Mouse (Mus musculus): ENCODE data around the gene Ankrd23.

DNA sequence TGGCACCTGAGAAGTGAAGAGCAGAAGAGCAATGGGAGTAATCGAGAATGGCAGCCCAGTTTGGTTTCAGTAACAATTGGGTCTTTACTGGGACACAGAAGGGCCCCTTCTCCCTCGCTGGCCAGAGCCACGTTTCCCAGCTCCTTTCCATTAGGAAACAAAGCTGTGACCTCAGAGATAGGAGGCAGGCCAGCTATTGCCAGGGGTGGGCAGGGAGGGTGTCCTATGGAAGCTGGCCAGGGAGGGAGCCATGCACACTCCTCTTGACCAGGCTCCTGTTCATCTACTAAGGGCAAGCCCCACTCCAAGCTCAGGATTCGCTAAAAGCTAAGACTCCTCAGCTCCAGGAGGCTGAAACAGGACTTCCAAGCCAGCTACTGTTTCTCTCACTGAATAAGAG lies 22.6 kb upstream of the Ankrd23 start:
- TF ChIP-seq POLR2A (IDR thresholded peaks at IDR 0.05; ENCODE audit: control insufficient read depth, extremely low read depth, insufficient read depth, low read length, poor library complexity) (no peak), CTCF (IDR thresholded peaks at IDR 0.05; ENCODE audit: borderline replicate concordance, control insufficient read depth, extremely low read depth, insufficient read depth, low read length, poor library complexity) (no peak)

All from thymus, adult 2 months (tissue).